Mouse (Mus musculus): Measurements from ENCODE around the gene 3100002H09Rik. TPM values are rescaled to one million over a fixed set of nuclear protein-coding genes. Genes with fewer than 3 reads are reported as not detected.

The 3100002H09Rik gene
- polyA plus RNA-seq, 1 experiment from 2014 or later: 1.5 TPM

GRCm38 (mm10) chr4:124607166-124607565 lies 3.4 kb downstream of the 3100002H09Rik start:
- no peak overlapping the region for H3K4me2 ChIP-seq (ENCODE audit: low read length)
- WGBS: 72% methylated on average over 8 of the region's 8 CpGs
- H3K9me3 ChIP-seq (replicated peaks; ENCODE audit: control insufficient read depth, low read length, poor library complexity, severe bottlenecking): no peaks in the 10 kb centered on the region
- no peak for ATAC-seq
- H3K27me3 ChIP-seq (ENCODE audit: control insufficient read depth, insufficient read depth, low read depth, low read length): no peaks in the 10 kb centered on the region
- H3K4me3 ChIP-seq (ENCODE audit: low read depth, low read length): no peak overlapping the region
- H3K9ac ChIP-seq (ENCODE audit: low read depth, low read length): no peak overlapping the region
- H3K36me3 ChIP-seq (ENCODE audit: control insufficient read depth, insufficient read depth, low read length): no peaks in the 10 kb centered on the region
- no peak overlapping the region for H3K27ac ChIP-seq (ENCODE audit: low read length)
- H3K4me1 ChIP-seq (ENCODE audit: control insufficient read depth, insufficient read depth, low read length): no peaks in the 10 kb centered on the region

DNA sequence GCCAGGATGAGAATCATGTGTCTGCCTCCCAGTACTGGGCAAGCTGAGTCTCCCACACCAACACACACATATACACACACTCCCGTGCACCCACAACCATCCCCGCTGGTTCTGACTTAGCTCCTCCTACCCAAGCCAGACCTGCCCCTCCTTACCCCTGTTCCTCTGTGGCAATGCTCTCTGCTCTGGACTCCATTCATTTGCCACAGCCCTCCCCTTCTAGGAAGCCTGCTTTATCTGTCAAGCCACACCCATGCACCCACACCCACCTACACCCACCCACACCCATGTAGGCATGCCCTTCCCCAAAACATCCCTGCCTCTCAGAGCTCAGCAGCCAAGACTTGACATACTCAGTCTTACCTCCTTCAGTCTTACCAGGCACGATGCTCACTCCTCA lies 4.4 kb downstream of the 3100002H09Rik start:
- no peak for ATAC-seq
- no peak overlapping the region for H3K4me3 ChIP-seq (ENCODE audit: low read depth, low read length)
- no peak overlapping the region for H3K27ac ChIP-seq (ENCODE audit: low read length)
- no peaks in the 10 kb centered on the region for H3K27me3 ChIP-seq (ENCODE audit: control insufficient read depth, insufficient read depth, low read depth, low read length)
- H3K4me1 ChIP-seq (ENCODE audit: control insufficient read depth, insufficient read depth, low read length): no peaks in the 10 kb centered on the region
- H3K9me3 ChIP-seq (replicated peaks; ENCODE audit: control insufficient read depth, low read length, poor library complexity, severe bottlenecking): no peaks in the 10 kb centered on the region
- H3K36me3 ChIP-seq (ENCODE audit: control insufficient read depth, insufficient read depth, low read length): no peaks in the 10 kb centered on the region
- H3K4me2 ChIP-seq (ENCODE audit: low read length): no peak overlapping the region
- no peak overlapping the region for H3K9ac ChIP-seq (ENCODE audit: low read depth, low read length)
- WGBS: 73% methylated on average over 3 of the region's 3 CpGs

- Histone ChIP-seq H3K4me1 (ENCODE audit: control insufficient read depth, insufficient read depth, low read length) (no peaks in the 10 kb centered on the region), H3K4me3 (ENCODE audit: low read depth, low read length) (no peak overlapping the region), H3K27me3 (ENCODE audit: control insufficient read depth, insufficient read depth, low read depth, low read length) (no peaks in the 10 kb centered on the region), H3K4me2 (ENCODE audit: low read length) (no peak overlapping the region), H3K27ac (ENCODE audit: low read length) (no peak overlapping the region), H3K9ac (ENCODE audit: low read depth, low read length) (no peak overlapping the region), H3K36me3 (ENCODE audit: control insufficient read depth, insufficient read depth, low read length) (no peaks in the 10 kb centered on the region), H3K9me3 (replicated peaks; ENCODE audit: control insufficient read depth, low read length, poor library complexity, severe bottlenecking) (no peaks in the 10 kb centered on the region)
- 71% methylated on average over 5 of the region's 5 CpGs for WGBS
- no peak for ATAC-seq
These were observed 5.3 kb downstream of the 3100002H09Rik start for GRCm38 (mm10) chr4:124605255-124605654.

- H3K9ac ChIP-seq (ENCODE audit: low read depth, low read length): no peak overlapping the region
- no peaks in the 10 kb centered on the region for H3K4me1 ChIP-seq (ENCODE audit: control insufficient read depth, insufficient read depth, low read length)
- no peaks in the 10 kb centered on the region for H3K36me3 ChIP-seq (ENCODE audit: control insufficient read depth, insufficient read depth, low read length)
- no peaks in the 10 kb centered on the region for H3K27me3 ChIP-seq (ENCODE audit: control insufficient read depth, insufficient read depth, low read depth, low read length)
- WGBS: 38% methylated on average over 9 of the region's 9 CpGs
- H3K4me2 ChIP-seq (ENCODE audit: low read length): no peak overlapping the region
- no peak for ATAC-seq
- no peak overlapping the region for H3K27ac ChIP-seq (ENCODE audit: low read length)
- H3K4me3 ChIP-seq (ENCODE audit: low read depth, low read length): no peak overlapping the region
- H3K9me3 ChIP-seq (replicated peaks; ENCODE audit: control insufficient read depth, low read length, poor library complexity, severe bottlenecking): no peaks in the 10 kb centered on the region
These were observed 6.9 kb downstream of the 3100002H09Rik start for GRCm38 (mm10) chr4:124603712-124604111.

- Histone ChIP-seq H3K9ac (ENCODE audit: low read depth, low read length) (no peak overlapping the region), H3K9me3 (replicated peaks; ENCODE audit: control insufficient read depth, low read length, poor library complexity, severe bottlenecking) (no peaks in the 10 kb centered on the region), H3K4me1 (ENCODE audit: control insufficient read depth, insufficient read depth, low read length) (peaks cover 8% of the 10 kb centered on the region; the same call in 1 of the 2 replicates), H3K4me3 (ENCODE audit: low read depth, low read length) (no peak overlapping the region), H3K27me3 (ENCODE audit: control insufficient read depth, insufficient read depth, low read depth, low read length) (no peaks in the 10 kb centered on the region), H3K4me2 (ENCODE audit: low read length) (no peak overlapping the region), H3K27ac (ENCODE audit: low read length) (no peak overlapping the region), H3K36me3 (ENCODE audit: control insufficient read depth, insufficient read depth, low read length) (no peaks in the 10 kb centered on the region)
- 87% methylated on average over 9 of the region's 9 CpGs for WGBS
- no peak for ATAC-seq
These were observed 14.7 kb downstream of the 3100002H09Rik start for GRCm38 (mm10) chr4:124595929-124596328.

DNA sequence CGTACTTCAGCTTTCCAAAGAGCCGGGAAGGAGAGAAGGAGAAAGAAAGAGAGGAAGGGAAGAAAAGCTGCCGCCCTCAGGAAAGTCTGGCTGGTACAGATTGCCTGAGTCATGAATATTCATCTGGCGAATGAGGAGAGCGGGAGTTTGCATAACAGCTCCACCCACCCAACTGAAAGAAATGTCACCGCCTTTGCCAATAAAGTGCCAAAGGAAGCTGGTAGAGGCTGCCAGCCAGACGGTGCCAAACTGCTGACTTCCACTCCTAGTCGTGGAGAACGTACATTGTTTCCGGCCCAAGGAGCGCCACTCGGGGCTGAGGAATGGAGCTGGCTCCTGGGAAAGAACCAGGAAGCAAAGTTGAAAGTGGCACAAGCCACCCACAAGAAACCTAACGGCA lies 15.7 kb downstream of the 3100002H09Rik start:
- Histone ChIP-seq H3K4me2 (ENCODE audit: low read length) (no peak overlapping the region), H3K27ac (ENCODE audit: low read length) (no peak overlapping the region), H3K27me3 (ENCODE audit: control insufficient read depth, insufficient read depth, low read depth, low read length) (no peaks in the 10 kb centered on the region), H3K4me1 (ENCODE audit: control insufficient read depth, insufficient read depth, low read length) (peaks cover 8% of the 10 kb centered on the region; the same call in 1 of the 2 replicates), H3K9me3 (replicated peaks; ENCODE audit: control insufficient read depth, low read length, poor library complexity, severe bottlenecking) (no peaks in the 10 kb centered on the region), H3K4me3 (ENCODE audit: low read depth, low read length) (no peak overlapping the region), H3K36me3 (ENCODE audit: control insufficient read depth, insufficient read depth, low read length) (no peaks in the 10 kb centered on the region), H3K9ac (ENCODE audit: low read depth, low read length) (no peak overlapping the region)
- no peak for ATAC-seq
- 30% methylated on average over 13 of the region's 13 CpGs for WGBS

GRCm38 (mm10) chr4:124593691-124594090 lies 16.9 kb downstream of the 3100002H09Rik start:
- 71% methylated on average over 9 of the region's 9 CpGs for WGBS
- no peak overlapping the region for H3K4me2 ChIP-seq (ENCODE audit: low read length)
- H3K4me1 ChIP-seq (ENCODE audit: control insufficient read depth, insufficient read depth, low read length): peaks cover 8% of the 10 kb centered on the region; the same call in 1 of the 2 replicates
- H3K27me3 ChIP-seq (ENCODE audit: control insufficient read depth, insufficient read depth, low read depth, low read length): no peaks in the 10 kb centered on the region
- no peaks in the 10 kb centered on the region for H3K9me3 ChIP-seq (replicated peaks; ENCODE audit: control insufficient read depth, low read length, poor library complexity, severe bottlenecking)
- H3K27ac ChIP-seq (ENCODE audit: low read length): no peak overlapping the region
- no peak overlapping the region for H3K9ac ChIP-seq (ENCODE audit: low read depth, low read length)
- H3K36me3 ChIP-seq (ENCODE audit: control insufficient read depth, insufficient read depth, low read length): no peaks in the 10 kb centered on the region
- no peak for ATAC-seq
- H3K4me3 ChIP-seq (ENCODE audit: low read depth, low read length): no peak overlapping the region

DNA sequence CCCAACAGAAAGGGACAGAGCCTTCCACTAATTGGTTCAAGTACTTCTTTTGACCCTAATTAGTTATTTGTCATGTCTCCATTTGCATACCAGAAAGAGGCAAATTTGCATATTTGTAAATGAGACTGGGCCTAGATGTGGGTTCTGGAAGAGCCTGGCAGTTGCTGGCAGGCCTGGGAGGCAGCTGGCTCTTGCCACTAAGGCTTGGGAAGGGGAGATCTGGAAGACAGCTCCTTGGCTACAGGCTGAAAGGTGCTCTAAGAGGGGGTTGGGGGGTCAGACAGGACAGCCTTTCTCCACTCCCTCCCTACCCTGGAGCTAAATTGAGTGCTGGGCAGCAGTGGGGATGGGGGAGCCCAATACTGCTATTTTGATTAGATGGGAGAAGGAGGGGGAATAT lies 17.4 kb downstream of the 3100002H09Rik start:
- Histone ChIP-seq H3K27ac (ENCODE audit: low read length) (no peak overlapping the region), H3K27me3 (ENCODE audit: control insufficient read depth, insufficient read depth, low read depth, low read length) (no peaks in the 10 kb centered on the region), H3K4me1 (ENCODE audit: control insufficient read depth, insufficient read depth, low read length) (peaks cover 8% of the 10 kb centered on the region; the same call in 1 of the 2 replicates), H3K9ac (ENCODE audit: low read depth, low read length) (no peak overlapping the region), H3K9me3 (replicated peaks; ENCODE audit: control insufficient read depth, low read length, poor library complexity, severe bottlenecking) (no peaks in the 10 kb centered on the region), H3K4me3 (ENCODE audit: low read depth, low read length) (no peak overlapping the region), H3K4me2 (ENCODE audit: low read length) (no peak overlapping the region), H3K36me3 (ENCODE audit: control insufficient read depth, insufficient read depth, low read length) (no peaks in the 10 kb centered on the region)
- no peak for ATAC-seq

- no peaks in the 10 kb centered on the region for H3K36me3 ChIP-seq (ENCODE audit: control insufficient read depth, insufficient read depth, low read length)
- WGBS: 77% methylated on average over 5 of the region's 5 CpGs
- peaks cover 8% of the 10 kb centered on the region; the same call in 1 of the 2 replicates for H3K4me1 ChIP-seq (ENCODE audit: control insufficient read depth, insufficient read depth, low read length)
- no peak overlapping the region for H3K4me2 ChIP-seq (ENCODE audit: low read length)
- H3K9me3 ChIP-seq (replicated peaks; ENCODE audit: control insufficient read depth, low read length, poor library complexity, severe bottlenecking): no peaks in the 10 kb centered on the region
- H3K27me3 ChIP-seq (ENCODE audit: control insufficient read depth, insufficient read depth, low read depth, low read length): no peaks in the 10 kb centered on the region
- no peak overlapping the region for H3K4me3 ChIP-seq (ENCODE audit: low read depth, low read length)
- no peak overlapping the region for H3K9ac ChIP-seq (ENCODE audit: low read depth, low read length)
- ATAC-seq: no peak
- H3K27ac ChIP-seq (ENCODE audit: low read length): no peak overlapping the region
These were observed 18.4 kb downstream of the 3100002H09Rik start for GRCm38 (mm10) chr4:124592241-124592640.
